Mouse (Mus musculus): ENCODE data around the gene Rasgrf1. TPM values are rescaled to one million over a fixed set of nuclear protein-coding genes. Genes with fewer than 3 reads are reported as not detected.

Gene Rasgrf1
- total and polyA plus RNA-seq, 3 experiments = 0.05 TPM; not detected in 2

DNA sequence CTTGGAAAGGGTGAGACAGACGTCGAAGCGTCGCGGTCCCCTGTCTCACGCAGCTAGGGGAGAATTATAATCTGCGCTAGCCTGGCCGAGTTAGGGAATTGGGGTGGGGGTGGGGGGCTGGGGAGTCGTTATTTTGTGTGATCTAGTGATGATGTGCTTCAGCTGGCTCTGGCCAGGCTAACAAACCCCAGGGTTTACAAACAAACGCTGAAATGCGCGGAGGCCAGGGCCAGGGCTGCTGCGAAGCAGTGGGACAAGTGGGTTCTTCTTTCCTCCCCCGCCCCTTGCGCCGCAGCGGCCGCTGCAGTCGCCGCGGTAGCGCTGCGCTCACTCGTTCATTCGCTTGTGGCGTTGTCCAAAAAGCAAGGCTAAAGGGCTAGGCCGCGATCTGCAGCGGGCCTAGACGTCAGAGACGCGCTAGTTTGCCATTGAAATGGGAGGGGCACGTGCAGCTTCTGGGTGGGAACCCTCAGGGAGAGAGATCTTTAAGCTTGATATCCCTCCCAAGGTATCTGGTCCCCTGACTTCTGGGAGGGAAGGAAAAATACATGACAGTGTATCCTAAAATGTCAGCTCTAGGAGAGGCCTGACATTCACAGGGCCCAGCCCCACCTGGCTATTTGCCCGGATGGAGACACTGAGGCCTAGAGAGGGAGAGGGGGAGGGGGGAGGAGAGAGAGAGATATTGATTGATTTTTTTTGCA is 1.2 kb downstream of the Rasgrf1 start:
- no peak for DNase-seq (ENCODE audit: low spot score)
- no peaks in the 10 kb centered on the region for H3K4me1 ChIP-seq (ENCODE audit: insufficient read depth, low read depth, low read length)
- TF ChIP-seq GATA1 (IDR thresholded peaks at IDR 0.05; ENCODE audit: borderline replicate concordance, low read length) = no peak
- no peak for TF ChIP-seq POLR2AphosphoS5 (IDR thresholded peaks at IDR 0.05; ENCODE audit: insufficient replicate concordance, low read depth, low read length)
- TF ChIP-seq GATA2 (IDR thresholded peaks at IDR 0.05; ENCODE audit: borderline replicate concordance, low read depth, low read length) = no peak
- TF ChIP-seq CTCF (IDR thresholded peaks at IDR 0.05; ENCODE audit: low read depth, low read length) = no peak
- TF ChIP-seq TAL1 (conservative IDR thresholded peaks at IDR 0.05; ENCODE audit: low read depth, low read length) = no peak
- no peaks in the 10 kb centered on the region for H3K27me3 ChIP-seq (ENCODE audit: insufficient read depth, low read length)
- no peak for ATAC-seq (ENCODE audit: extremely low read depth, insufficient number of reproducible peaks, low FRiP score, poor library complexity, severe bottlenecking)
- no peak overlapping the region; the same call in 1 of the 2 replicates for H3K4me3 ChIP-seq (ENCODE audit: low read depth, low read length)
- H3K36me3 ChIP-seq (replicated peaks) = no peaks in the 10 kb centered on the region
- H3K9me3 ChIP-seq (replicated peaks) = peaks cover 82% of the 10 kb centered on the region

DNA sequence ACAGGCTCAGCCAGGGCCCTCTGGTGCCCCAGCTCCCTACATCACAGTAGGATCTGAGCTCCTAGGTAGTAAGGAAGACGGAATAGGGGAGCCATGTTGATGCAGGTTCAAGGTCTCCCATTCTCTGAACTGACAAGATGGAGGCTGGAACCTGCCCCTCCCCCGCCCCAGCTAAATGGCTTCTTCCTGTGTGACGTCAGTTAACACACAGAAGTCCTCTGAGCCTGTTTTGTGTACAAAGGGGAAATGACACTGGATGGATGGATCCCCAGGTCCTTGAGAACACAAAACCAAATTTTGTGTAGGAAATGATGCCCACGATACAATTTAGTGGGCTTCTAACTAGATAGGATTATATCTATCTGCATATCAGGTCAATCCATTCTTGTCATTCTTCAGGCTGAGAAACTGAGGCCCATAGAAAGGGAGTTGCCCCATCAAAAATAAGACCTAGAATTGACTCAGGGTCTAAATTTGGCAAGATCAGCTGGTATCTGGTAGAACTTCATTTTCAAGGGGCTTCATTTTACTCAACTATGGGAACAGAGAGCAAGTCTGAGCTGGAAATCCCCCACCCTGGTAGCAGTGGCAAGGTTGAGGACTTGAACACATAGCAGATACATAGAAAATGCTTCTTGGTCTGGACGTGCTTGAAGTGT is 2.3 kb downstream of the Rasgrf1 start:
- no peaks in the 10 kb centered on the region for H3K36me3 ChIP-seq (replicated peaks)
- no peaks in the 10 kb centered on the region for H3K27me3 ChIP-seq (ENCODE audit: insufficient read depth, low read length)
- no peak overlapping the region for H3K4me3 ChIP-seq (ENCODE audit: low read depth, low read length)
- TF ChIP-seq GATA2 (IDR thresholded peaks at IDR 0.05; ENCODE audit: borderline replicate concordance, low read depth, low read length) (no peak), POLR2AphosphoS5 (IDR thresholded peaks at IDR 0.05; ENCODE audit: insufficient replicate concordance, low read depth, low read length) (no peak), TAL1 (conservative IDR thresholded peaks at IDR 0.05; ENCODE audit: low read depth, low read length) (no peak), CTCF (IDR thresholded peaks at IDR 0.05; ENCODE audit: low read depth, low read length) (no peak), GATA1 (IDR thresholded peaks at IDR 0.05; ENCODE audit: borderline replicate concordance, low read length) (no peak)
- ATAC-seq (ENCODE audit: extremely low read depth, insufficient number of reproducible peaks, low FRiP score, poor library complexity, severe bottlenecking) (no peak), DNase-seq (ENCODE audit: low spot score) (no peak)
- no peaks in the 10 kb centered on the region for H3K4me1 ChIP-seq (ENCODE audit: insufficient read depth, low read depth, low read length)
- peaks cover 86% of the 10 kb centered on the region for H3K9me3 ChIP-seq (replicated peaks)

- TF ChIP-seq CTCF (IDR thresholded peaks at IDR 0.05; ENCODE audit: low read depth, low read length) = no peak
- TF ChIP-seq POLR2AphosphoS5 (IDR thresholded peaks at IDR 0.05; ENCODE audit: insufficient replicate concordance, low read depth, low read length) = no peak
- no peak for TF ChIP-seq GATA2 (IDR thresholded peaks at IDR 0.05; ENCODE audit: borderline replicate concordance, low read depth, low read length)
- no peak for TF ChIP-seq TAL1 (conservative IDR thresholded peaks at IDR 0.05; ENCODE audit: low read depth, low read length)
- no peak for TF ChIP-seq GATA1 (IDR thresholded peaks at IDR 0.05; ENCODE audit: borderline replicate concordance, low read length)
- no peak for DNase-seq (ENCODE audit: low spot score)
- ATAC-seq (ENCODE audit: extremely low read depth, insufficient number of reproducible peaks, low FRiP score, poor library complexity, severe bottlenecking) = no peak
- Histone ChIP-seq H3K9me3 (replicated peaks) (peaks cover 82% of the 10 kb centered on the region), H3K36me3 (replicated peaks) (no peaks in the 10 kb centered on the region), H3K27me3 (ENCODE audit: insufficient read depth, low read length) (no peaks in the 10 kb centered on the region), H3K4me3 (ENCODE audit: low read depth, low read length) (no peak overlapping the region), H3K4me1 (ENCODE audit: insufficient read depth, low read depth, low read length) (no peaks in the 10 kb centered on the region)
These were observed 3.4 kb downstream of the Rasgrf1 start for GRCm38 (mm10) chr9:89913135-89913534.

DNA sequence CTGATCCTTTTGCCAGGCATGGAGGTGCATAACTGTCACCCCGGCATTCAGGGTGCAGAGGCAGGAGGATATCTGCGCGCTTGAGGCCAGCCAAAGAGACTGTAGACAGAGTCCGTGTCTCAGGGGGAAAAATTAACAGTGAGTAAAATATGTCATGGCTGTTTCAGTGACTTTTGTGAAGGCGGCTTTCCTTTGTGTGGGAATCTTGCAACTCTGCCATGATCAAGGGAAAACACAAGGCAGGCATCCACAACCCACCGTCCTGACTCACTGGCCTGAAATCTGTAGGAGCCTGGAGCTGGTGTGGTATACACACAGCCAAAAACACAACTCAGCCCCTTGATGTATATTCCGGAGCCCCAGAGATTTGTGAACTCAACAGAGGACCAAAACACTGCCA is 6.8 kb downstream of the Rasgrf1 start:
- H3K36me3 ChIP-seq (replicated peaks) = no peaks in the 10 kb centered on the region
- TF ChIP-seq GATA1 (IDR thresholded peaks at IDR 0.05; ENCODE audit: borderline replicate concordance, low read length) (no peak), CTCF (IDR thresholded peaks at IDR 0.05; ENCODE audit: low read depth, low read length) (no peak), POLR2AphosphoS5 (IDR thresholded peaks at IDR 0.05; ENCODE audit: insufficient replicate concordance, low read depth, low read length) (no peak), GATA2 (IDR thresholded peaks at IDR 0.05; ENCODE audit: borderline replicate concordance, low read depth, low read length) (no peak), TAL1 (conservative IDR thresholded peaks at IDR 0.05; ENCODE audit: low read depth, low read length) (no peak)
- no peak for ATAC-seq (ENCODE audit: extremely low read depth, insufficient number of reproducible peaks, low FRiP score, poor library complexity, severe bottlenecking)

GRCm38 (mm10) chr9:89917431-89917830 is 7.7 kb downstream of the Rasgrf1 start:
- H3K4me3 ChIP-seq (ENCODE audit: low read depth, low read length) = no peak overlapping the region
- ATAC-seq (ENCODE audit: extremely low read depth, insufficient number of reproducible peaks, low FRiP score, poor library complexity, severe bottlenecking) = no peak
- H3K4me1 ChIP-seq (ENCODE audit: insufficient read depth, low read depth, low read length) = no peaks in the 10 kb centered on the region
- H3K36me3 ChIP-seq (replicated peaks) = no peaks in the 10 kb centered on the region
- no peak for TF ChIP-seq GATA1 (IDR thresholded peaks at IDR 0.05; ENCODE audit: borderline replicate concordance, low read length)
- no peak for TF ChIP-seq POLR2AphosphoS5 (IDR thresholded peaks at IDR 0.05; ENCODE audit: insufficient replicate concordance, low read depth, low read length)
- TF ChIP-seq TAL1 (conservative IDR thresholded peaks at IDR 0.05; ENCODE audit: low read depth, low read length) = no peak
- no peak for TF ChIP-seq GATA2 (IDR thresholded peaks at IDR 0.05; ENCODE audit: borderline replicate concordance, low read depth, low read length)
- no peaks in the 10 kb centered on the region for H3K27me3 ChIP-seq (ENCODE audit: insufficient read depth, low read length)
- peaks cover 74% of the 10 kb centered on the region for H3K9me3 ChIP-seq (replicated peaks)
- DNase-seq (ENCODE audit: low spot score) = no peak

More for the DNA sequence above, 6.8 kb downstream of the Rasgrf1 start:
- H3K9me3 ChIP-seq (replicated peaks) = peaks cover 76% of the 10 kb centered on the region
- no peaks in the 10 kb centered on the region for H3K4me1 ChIP-seq (ENCODE audit: insufficient read depth, low read depth, low read length)
- no peaks in the 10 kb centered on the region for H3K27me3 ChIP-seq (ENCODE audit: insufficient read depth, low read length)
- H3K4me3 ChIP-seq (ENCODE audit: low read depth, low read length) = no peak overlapping the region
- no peak for DNase-seq (ENCODE audit: low spot score)

DNA sequence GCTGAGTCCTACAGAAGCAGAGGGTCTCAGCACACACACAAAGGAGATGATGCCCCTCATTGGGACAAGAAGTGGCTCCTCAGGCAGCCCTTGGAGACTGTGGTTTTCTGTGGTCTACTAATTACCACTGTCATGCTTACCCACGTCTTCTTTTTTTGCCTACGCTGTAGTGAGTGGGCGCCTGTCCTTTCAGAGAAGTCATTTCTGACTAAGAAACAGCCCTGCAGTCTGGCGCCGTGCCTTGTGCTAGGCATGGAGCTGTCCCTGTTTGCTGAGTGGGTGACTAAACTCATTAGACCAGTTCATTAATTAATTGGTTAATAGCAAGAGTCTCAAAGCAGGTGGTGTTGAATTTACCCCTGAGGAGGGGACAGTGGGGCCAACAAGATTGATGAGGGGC is 9.1 kb downstream of the Rasgrf1 start:
- ATAC-seq (ENCODE audit: extremely low read depth, insufficient number of reproducible peaks, low FRiP score, poor library complexity, severe bottlenecking) = no peak
- no peaks in the 10 kb centered on the region for H3K4me1 ChIP-seq (ENCODE audit: insufficient read depth, low read depth, low read length)
- H3K27me3 ChIP-seq (ENCODE audit: insufficient read depth, low read length) = no peaks in the 10 kb centered on the region
- peaks cover 72% of the 10 kb centered on the region for H3K9me3 ChIP-seq (replicated peaks)
- no peak overlapping the region for H3K4me3 ChIP-seq (ENCODE audit: low read depth, low read length)
- no peak for DNase-seq (ENCODE audit: low spot score)
- TF ChIP-seq POLR2AphosphoS5 (IDR thresholded peaks at IDR 0.05; ENCODE audit: insufficient replicate concordance, low read depth, low read length) (no peak), GATA2 (IDR thresholded peaks at IDR 0.05; ENCODE audit: borderline replicate concordance, low read depth, low read length) (no peak), TAL1 (conservative IDR thresholded peaks at IDR 0.05; ENCODE audit: low read depth, low read length) (no peak), CTCF (IDR thresholded peaks at IDR 0.05; ENCODE audit: low read depth, low read length) (no peak), GATA1 (IDR thresholded peaks at IDR 0.05; ENCODE audit: borderline replicate concordance, low read length) (no peak)
- H3K36me3 ChIP-seq (replicated peaks) = no peaks in the 10 kb centered on the region

Data from G1E (cell line).